Mouse (Mus musculus): ENCODE results near the gene Ablim1.

DNA sequence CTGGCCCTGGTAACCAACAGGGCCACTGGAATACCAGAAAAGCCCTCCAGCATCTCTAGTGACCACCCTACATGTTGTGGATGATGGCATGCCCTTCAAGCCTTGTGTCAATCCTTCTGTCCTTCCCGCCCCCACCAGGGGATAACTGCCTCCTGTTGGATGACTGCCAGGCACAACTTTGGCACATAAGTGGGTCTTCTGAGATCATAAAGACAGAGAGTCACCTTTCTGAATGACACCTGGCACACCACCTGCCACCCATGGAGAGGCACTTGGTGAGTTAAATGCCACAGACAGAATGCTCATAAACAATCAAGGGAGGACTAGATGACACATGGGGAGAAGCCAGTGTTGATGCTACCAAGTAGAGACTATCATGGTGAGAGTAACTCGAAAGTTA, 78.8 kb downstream of the Ablim1 start:
- no peak for TF ChIP-seq EP300 (IDR thresholded peaks at IDR 0.05; ENCODE audit: low read depth)
- TF ChIP-seq CTCF (IDR thresholded peaks at IDR 0.05; ENCODE audit: low read depth): no peak
